Mouse (Mus musculus): ENCODE data around the gene Gdf1.

The Gdf1 gene

GRCm38 (mm10) chr8:70329835-70330740, 471 bp downstream of the Gdf1 start:
- DNase-seq (ENCODE audit: extremely low read depth, low read depth, low spot score) = no peak

GRCm38 (mm10) chr8:70330741-70331364, 1.2 kb downstream of the Gdf1 start:
- DNase-seq (ENCODE audit: extremely low read depth, low read depth, low spot score) = no peak

- no peak for DNase-seq (ENCODE audit: extremely low read depth, low read depth, low spot score)
Observed at GRCm38 (mm10) chr8:70331526-70331925, 1.9 kb downstream of the Gdf1 start.

- no peak for DNase-seq (ENCODE audit: extremely low read depth, low read depth, low spot score)
Observed at GRCm38 (mm10) chr8:70332070-70332877, 2.7 kb downstream of the Gdf1 start.

- no peak for DNase-seq (ENCODE audit: extremely low read depth, low read depth, low spot score)
Observed at GRCm38 (mm10) chr8:70332878-70333202, 3.2 kb downstream of the Gdf1 start.

GRCm38 (mm10) chr8:70338931-70339330, 9.3 kb downstream of the Gdf1 start:
- DNase-seq (ENCODE audit: extremely low read depth, low read depth, low spot score) = no peak

GRCm38 (mm10) chr8:70340659-70341058, 11.0 kb downstream of the Gdf1 start:
- no peak for DNase-seq (ENCODE audit: extremely low read depth, low read depth, low spot score)

GRCm38 (mm10) chr8:70342007-70342406, 12.4 kb downstream of the Gdf1 start:
- no peak for DNase-seq (ENCODE audit: extremely low read depth, low read depth, low spot score)

GRCm38 (mm10) chr8:70343076-70343475, 13.5 kb downstream of the Gdf1 start:
- no peak for DNase-seq (ENCODE audit: extremely low read depth, low read depth, low spot score)

GRCm38 (mm10) chr8:70343696-70344095, 14.1 kb downstream of the Gdf1 start:
- no peak for DNase-seq (ENCODE audit: extremely low read depth, low read depth, low spot score)

GRCm38 (mm10) chr8:70344279-70344678, 14.7 kb downstream of the Gdf1 start:
- no peak for DNase-seq (ENCODE audit: extremely low read depth, low read depth, low spot score)

- DNase-seq (ENCODE audit: extremely low read depth, low read depth, low spot score) = no peak
Observed at GRCm38 (mm10) chr8:70347443-70347842, 17.8 kb downstream of the Gdf1 start.

- peak; percentile 18 for DNase-seq (ENCODE audit: extremely low read depth, low read depth, low spot score)
Observed at GRCm38 (mm10) chr8:70347860-70348420, 18.3 kb downstream of the Gdf1 start.

- DNase-seq (ENCODE audit: extremely low read depth, low read depth, low spot score) = peak; percentile 13
Observed at GRCm38 (mm10) chr8:70351035-70351999, 21.7 kb downstream of the Gdf1 start.

GRCm38 (mm10) chr8:70352000-70352384, 22.4 kb downstream of the Gdf1 start:
- DNase-seq (ENCODE audit: extremely low read depth, low read depth, low spot score) = no peak

GRCm38 (mm10) chr8:70352657-70353151, 23.1 kb downstream of the Gdf1 start:
- DNase-seq (ENCODE audit: extremely low read depth, low read depth, low spot score) = no peak

- DNase-seq (ENCODE audit: extremely low read depth, low read depth, low spot score) = peak; percentile 16
Observed at GRCm38 (mm10) chr8:70353194-70353817, 23.7 kb downstream of the Gdf1 start, which contains the start of gene Upf1. Upf1 (minus strand) TSS chr8:70353278.

- DNase-seq (ENCODE audit: extremely low read depth, low read depth, low spot score) = no peak
Observed at GRCm38 (mm10) chr8:70354004-70354403, 24.4 kb downstream of the Gdf1 start.

- no peak for DNase-seq (ENCODE audit: extremely low read depth, low read depth, low spot score)
Observed at GRCm38 (mm10) chr8:70356111-70356510, 26.5 kb downstream of the Gdf1 start.
